Mouse (Mus musculus) brown adipose tissue, adult 24 weeks (tissue): Measurements from ENCODE around the gene Stk11. TPM values are rescaled to one million over a fixed set of nuclear protein-coding genes. Genes with fewer than 3 reads are reported as not detected.
A peak's percentile ranks its signal among the peaks of the same experiment; 100 is the strongest.

Experiments
- H3K27ac ChIP-seq: fragments of 200-500 bp; replicated peaks from 2 replicates; pipeline ENCODE4 v1.5.1; 2012; ENCODE audit warnings: low read depth, mild to moderate bottlenecking, low read length
- H3K4me1 ChIP-seq: fragments of 200-500 bp; 2 replicates; pipeline ENCODE4 v1.6.1; 2012; ENCODE audit warnings: low read length, mixed read lengths; ENCODE audit not compliant: control insufficient read depth, insufficient read depth, insufficient read length
- H3K4me3 ChIP-seq: fragments of 200-500 bp; 2 replicates; pipeline ENCODE4 v1.5.1; 2012; ENCODE audit warnings: low read depth, mild to moderate bottlenecking, low read length, moderate library complexity; ENCODE audit not compliant: insufficient read depth
- polyA plus RNA-seq: library from polyadenylated mRNA; stranded (reverse); fragments of >200 nt; gene quantifications from 2 replicates; pipeline ENCODE4 v1.2.4, GENCODE M21; 2012; ENCODE audit not compliant: missing spikeins, insufficient read depth, insufficient read length

Stk11 gene
- polyA plus RNA-seq, 1 experiment: 121 TPM

DNA sequence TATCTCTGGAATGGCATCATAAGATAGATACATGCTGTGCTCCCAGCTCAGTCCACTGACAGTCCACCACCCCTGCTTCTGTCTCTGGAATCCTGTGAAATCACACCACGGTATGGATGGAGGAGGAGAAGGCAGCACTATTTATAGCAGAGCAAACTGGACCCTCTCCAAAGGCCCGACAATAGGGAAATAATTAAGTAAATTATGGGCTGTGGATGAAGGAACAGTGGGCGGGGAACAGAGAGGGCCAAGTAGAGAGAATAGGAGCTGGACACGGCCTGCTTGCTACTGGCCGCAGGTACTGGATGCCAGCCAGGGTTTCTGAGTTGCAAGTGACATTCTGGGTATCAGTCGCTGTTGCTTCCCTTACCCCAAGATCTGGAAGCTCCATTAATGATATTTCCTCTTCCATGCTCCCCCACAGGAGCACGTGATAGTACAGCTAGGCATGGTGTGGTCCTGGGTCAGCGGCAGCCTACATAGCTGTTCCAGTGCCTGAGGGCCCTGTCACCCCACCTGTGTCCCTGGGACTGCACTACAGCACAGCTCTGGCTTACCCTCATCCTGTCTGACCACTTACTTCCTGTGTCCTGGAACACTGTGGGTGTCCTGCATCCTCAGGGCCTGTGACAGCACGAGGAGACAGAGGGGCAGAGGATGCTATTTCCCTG lies 30.7 kb upstream of the Stk11 start:
- H3K4me3 ChIP-seq: no peak overlapping the region
- H3K27ac ChIP-seq: peak overlapping the region; percentile 15; the same call in 1 of the 2 replicates
- peaks cover 32% of the 10 kb centered on the region for H3K4me1 ChIP-seq

DNA sequence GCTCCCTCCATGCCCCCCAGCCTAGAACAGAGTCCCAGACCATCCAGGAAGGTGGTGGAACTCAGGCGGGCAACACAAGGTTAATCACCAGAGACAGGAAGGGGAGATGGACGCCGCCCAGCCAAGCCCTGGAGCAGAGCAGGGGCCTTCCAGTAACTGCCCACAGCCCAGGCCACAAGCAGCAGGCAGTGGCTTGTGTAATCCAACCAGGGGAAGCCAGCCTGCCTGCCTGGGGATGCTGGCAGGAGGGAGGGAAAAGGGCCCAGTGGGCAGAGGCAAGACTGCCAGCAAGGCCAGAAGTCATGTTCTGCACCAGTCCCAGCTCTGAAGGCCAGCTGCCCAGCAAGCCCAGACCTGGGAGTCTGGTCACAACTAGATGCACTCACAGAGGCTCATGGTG lies 28.8 kb upstream of the Stk11 start:
- no peak overlapping the region for H3K4me3 ChIP-seq
- peak overlapping the region; percentile 40 for H3K27ac ChIP-seq
- peaks cover 33% of the 10 kb centered on the region for H3K4me1 ChIP-seq

DNA sequence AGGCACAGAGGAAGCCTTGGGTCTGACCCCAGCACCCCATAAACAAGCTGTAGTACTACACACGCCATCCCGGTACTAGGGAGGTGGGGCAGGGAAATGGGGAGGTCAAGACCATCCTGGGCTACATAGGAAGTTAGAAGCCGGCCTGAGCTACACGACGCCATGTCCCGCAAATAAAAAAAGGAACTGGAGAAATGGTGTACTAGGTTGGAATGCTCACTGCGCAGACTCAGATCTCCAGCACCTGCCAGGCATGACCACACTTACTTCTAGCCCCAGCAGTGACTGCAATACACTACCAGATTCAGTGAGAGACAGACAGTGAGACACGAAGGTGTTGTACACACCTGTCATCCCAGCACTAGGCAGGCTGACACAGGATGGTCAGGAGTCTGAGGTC lies 28.1 kb upstream of the Stk11 start:
- Histone ChIP-seq H3K4me3 (no peak overlapping the region), H3K27ac (peak overlapping the region; percentile 24; the same call in 1 of the 2 replicates), H3K4me1 (peaks cover 37% of the 10 kb centered on the region)

DNA sequence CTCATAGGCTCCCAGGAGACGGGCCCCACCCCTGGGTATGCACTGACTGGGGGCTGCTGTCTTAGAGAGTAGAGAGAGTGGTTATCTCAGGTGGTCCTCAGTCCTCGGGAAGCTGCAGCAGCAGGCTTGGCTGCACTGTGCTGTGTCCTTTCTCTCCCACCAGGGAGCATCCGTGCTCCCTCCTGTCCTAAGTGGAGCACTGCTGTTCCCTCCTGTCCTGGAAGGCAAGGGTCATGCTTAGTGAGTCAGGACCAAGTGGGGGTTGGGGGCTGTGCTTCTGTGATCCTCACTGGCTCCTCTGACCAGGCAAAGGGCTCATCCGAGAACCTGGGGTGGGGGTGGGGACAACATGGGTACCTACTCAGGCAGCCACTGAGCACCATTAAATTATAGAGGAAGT lies 26.5 kb upstream of the Stk11 start:
- Histone ChIP-seq H3K4me3 (no peak overlapping the region), H3K4me1 (peaks cover 50% of the 10 kb centered on the region), H3K27ac (no peak overlapping the region)

DNA sequence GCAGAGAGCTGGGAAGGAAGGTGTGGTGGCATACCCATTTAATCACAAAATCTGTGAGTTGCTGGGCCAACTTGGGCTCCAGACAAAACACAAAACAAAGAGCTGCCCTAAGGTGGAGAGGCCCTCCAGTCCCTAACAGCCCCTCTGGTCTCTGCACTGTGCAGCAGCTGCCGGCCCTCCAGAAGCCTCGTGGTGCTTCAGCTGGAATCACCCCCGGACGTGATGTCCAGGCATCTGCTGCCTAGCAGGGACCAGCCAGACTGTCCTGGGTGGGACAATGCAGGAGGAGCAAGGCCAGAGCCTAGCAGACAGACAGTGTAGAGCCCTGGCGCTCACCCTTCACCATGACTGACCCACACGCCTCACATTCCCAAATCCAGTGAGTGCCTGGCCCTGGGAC lies 24.1 kb upstream of the Stk11 start:
- Histone ChIP-seq H3K4me1 (peaks cover 52% of the 10 kb centered on the region), H3K27ac (peak overlapping the region; percentile 25; the same call in 1 of the 2 replicates), H3K4me3 (no peak overlapping the region)

DNA sequence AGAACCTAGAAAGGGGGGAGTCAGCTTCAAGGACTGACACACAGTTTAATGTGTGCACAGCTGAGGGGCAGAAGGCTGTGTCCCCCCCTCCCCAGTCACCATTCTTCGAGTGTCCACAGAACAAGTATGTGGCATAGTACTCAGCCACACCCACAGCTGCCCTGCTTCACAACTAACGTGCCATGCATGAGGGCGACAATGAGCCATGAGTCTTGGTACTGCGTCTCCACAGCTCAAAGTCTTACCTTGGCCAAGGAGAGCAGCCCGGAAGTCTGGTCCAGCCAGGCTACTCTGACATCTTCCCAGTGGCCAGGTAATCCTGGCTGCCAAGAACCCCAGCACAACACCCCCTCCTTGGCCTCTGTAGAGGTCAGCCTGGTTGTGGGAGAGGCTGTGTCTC lies 22.9 kb upstream of the Stk11 start:
- Histone ChIP-seq H3K4me3 (no peak overlapping the region), H3K27ac (peak overlapping the region; percentile 76), H3K4me1 (peaks cover 51% of the 10 kb centered on the region)

DNA sequence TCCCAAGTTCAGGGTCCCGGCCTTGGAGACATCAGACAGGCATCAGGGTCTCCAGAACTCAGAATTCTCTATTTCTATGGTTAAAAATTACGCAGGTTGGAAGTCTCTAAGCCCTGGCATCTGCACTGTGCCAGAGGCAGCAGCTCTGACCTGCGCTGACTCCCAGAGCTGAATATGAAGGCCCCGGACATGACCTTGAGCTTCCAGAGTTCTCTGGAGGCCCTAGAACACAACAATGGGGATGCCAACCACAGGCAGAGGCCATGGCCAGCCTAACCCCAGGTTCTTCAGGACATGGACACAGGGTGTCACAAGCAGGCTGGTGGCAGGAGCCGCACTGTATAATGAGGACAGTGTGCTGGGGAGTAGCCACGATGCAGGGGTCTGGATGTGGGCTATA lies 21.5 kb upstream of the Stk11 start:
- peaks cover 57% of the 10 kb centered on the region for H3K4me1 ChIP-seq

DNA sequence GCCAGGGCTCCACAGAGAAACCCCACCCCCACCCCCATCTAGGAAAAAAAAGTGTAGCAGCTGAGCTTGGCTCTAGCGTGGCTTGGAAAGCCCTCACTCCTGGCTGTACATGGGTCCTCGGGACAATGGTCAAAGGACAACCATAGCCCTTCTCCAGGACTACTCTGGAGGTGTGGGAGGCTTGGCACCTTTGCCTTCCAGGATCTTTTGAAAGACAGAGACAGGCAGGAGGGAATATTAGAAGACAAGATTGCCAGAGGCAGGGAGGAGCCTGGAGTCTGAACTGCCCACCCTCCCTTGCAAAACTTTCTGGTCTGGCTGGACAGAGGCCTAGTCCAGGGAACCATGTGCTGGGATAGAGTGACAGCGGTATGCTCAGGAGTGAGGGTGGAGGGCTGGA lies 20.9 kb upstream of the Stk11 start:
- Histone ChIP-seq H3K4me1 (peaks cover 61% of the 10 kb centered on the region), H3K27ac (peak overlapping the region; percentile 72), H3K4me3 (no peak overlapping the region)

More for the DNA sequence above, 21.5 kb upstream of the Stk11 start:
- H3K4me3 ChIP-seq: 0 out of 2 replicates have a peak overlapping the region, but pooled peaks have one; percentile 4
- peak overlapping the region; percentile 76 for H3K27ac ChIP-seq

DNA sequence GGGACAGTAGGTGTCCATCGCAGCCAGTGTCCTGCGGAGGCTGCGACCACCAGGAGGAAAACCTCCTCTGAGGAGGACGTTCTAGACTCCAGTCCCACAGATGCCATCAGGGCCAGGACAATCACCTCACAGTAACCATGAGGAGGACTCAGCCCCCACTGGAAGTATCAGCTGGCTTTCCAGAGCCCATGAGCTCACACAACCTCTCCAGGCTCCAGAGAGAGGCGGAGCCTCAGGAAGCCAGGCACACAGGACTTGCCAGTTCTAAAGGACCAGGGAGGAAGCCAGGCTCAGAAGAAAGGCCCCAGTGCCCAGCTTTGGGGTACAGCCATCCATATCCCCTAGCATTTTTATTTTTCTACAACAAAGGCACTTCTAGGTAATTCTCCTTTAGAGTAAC lies 20.1 kb upstream of the Stk11 start:
- peak overlapping the region; percentile 72 for H3K27ac ChIP-seq
- peaks cover 70% of the 10 kb centered on the region for H3K4me1 ChIP-seq
- H3K4me3 ChIP-seq: no peak overlapping the region

DNA sequence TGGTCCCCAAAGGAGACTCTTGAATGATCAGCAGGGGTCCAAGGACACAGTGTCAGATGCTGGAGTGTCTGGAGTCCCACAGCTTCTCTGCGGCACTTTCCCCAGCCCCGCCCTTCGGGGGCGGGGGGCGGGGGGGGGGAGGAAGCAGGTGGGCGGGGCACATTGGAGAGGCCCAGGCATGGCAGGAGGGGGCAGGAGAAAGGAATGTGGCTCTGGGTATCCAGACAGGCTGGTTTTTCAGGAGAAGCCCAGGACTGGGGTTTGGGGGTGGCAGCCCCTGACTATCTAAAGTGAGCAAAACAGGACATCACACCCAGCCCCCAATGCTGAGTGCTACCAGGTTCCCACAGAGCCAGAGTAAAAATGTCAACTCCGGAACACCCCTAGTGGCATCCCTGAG lies 18.3 kb upstream of the Stk11 start:
- Histone ChIP-seq H3K4me3 (no peak overlapping the region), H3K4me1 (peaks cover 76% of the 10 kb centered on the region), H3K27ac (peak overlapping the region; percentile 3; the same call in 1 of the 2 replicates)

DNA sequence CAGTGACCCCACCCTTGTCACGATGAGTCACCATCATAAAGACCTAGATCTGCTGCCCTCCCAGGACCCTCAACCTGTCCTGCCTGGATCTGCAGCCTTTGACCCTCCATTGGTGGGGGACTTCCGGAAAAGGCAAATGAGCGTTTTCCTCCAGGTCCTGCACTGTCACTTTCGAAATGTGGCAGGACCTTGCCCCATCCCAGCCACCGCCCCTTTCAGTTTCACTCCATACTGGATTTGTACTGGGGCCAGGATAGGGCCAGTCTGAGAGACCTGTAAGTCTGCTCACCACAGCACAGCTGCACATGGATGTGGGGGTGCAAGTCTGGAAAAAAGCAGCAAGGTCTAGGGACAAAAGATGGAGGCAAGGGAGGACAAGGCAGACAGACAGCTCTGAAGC lies 17.0 kb upstream of the Stk11 start:
- Histone ChIP-seq H3K4me3 (peak overlapping the region; percentile 9; the same call in 1 of the 2 replicates), H3K27ac (peak overlapping the region; percentile 98), H3K4me1 (peaks cover 69% of the 10 kb centered on the region)

DNA sequence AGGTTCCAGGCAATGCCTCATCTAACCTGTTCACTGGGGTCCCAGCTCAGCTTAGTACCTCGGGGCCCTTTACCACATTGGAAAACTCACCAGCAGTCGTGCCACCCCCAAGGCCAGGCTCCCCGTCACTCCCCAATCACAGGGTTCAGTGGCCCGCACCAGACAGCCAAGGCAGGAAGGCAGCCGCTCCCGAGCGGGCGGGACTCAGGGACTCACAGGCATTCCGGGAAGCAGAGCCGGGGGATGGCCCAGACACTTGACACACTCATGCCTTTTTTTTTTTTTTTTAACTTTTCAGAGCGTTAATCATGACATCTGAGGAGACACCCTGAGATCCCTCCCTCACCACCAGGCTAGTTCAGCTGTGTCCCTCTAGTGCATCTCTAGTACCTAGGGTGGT lies 14.6 kb upstream of the Stk11 start:
- Histone ChIP-seq H3K4me1 (peaks cover 61% of the 10 kb centered on the region), H3K27ac (peak overlapping the region; percentile 98), H3K4me3 (peak overlapping the region; percentile 100)

DNA sequence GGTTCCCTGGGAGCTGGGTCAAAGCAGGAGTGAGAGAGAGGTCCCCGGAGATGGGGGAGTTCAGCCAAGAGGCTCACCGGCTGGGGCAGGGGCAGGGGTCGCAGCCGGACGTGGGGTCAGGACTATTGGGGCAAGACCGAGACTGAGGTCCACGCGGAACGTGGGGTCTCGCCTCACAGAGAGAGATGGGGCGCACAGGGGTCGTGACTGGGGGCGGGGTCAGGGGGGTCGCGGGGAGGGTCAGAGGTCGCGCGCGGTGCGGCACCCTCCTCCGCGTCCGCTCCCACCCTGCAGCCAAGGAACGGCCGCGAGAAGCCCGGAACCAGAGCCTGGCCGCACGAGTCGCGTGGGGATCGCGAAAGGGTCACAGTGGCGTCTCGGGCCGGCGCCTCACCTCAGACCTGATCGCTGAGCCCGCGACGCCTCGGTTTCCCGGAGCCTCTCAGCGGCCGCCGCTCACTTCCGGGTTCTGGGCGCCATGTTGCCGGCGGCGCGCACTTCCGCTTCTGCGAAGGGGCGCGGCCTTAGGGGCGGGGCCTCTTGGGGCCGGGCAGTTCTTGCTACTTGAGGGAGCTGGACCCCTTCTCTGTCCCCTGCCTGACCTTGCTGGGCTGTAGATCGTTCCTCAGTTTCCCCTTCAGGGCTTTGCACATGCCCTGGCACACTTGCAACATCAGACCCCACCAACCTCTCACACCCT lies 13.2 kb upstream of the Stk11 start:
- peaks cover 49% of the 10 kb centered on the region for H3K4me1 ChIP-seq
- peak overlapping the region; percentile 100 for H3K4me3 ChIP-seq
- peak overlapping the region; percentile 98 for H3K27ac ChIP-seq

DNA sequence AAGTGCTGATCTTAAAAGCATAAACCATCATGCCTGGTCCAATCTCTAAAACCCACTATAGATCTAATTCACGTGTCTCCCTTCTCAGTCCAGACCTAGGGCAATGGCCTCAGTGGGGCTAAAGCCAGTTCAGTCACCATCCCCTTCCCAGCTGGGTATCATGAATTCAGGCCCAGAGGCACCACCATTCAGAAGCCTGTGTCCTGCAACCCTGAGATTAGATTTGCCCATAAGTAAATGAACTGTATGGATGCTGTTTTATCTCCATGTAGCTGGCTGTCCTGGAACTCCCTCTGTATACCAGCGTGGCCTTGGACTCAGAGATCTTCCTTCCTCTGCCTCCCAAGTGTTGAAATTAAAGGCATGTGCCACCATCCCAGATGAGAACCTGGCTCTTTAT lies 12.6 kb upstream of the Stk11 start:
- no peak overlapping the region for H3K4me3 ChIP-seq
- H3K4me1 ChIP-seq: peaks cover 44% of the 10 kb centered on the region
- H3K27ac ChIP-seq: peak overlapping the region; percentile 91

DNA sequence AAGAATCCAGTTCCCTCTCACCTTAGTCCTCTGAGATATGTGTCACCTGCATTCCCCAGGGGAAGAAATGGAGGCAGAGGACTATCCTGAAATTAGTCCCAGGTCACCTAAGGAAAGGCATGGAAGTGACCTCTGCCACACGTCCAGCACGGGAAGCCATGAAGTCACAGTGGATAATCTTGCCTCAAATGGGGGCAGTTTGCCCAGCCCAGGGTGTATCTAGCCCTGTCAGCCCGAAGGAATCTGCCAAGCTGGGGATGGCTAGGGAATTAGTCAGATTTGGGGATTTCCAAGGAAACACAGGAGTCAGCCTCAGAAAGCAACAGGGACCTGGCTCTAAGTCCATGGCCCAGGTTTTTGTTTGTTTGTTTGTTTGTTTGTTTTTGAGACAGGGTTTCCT lies 11.4 kb upstream of the Stk11 start:
- Histone ChIP-seq H3K4me3 (no peak overlapping the region), H3K4me1 (peaks cover 35% of the 10 kb centered on the region), H3K27ac (peak overlapping the region; percentile 78)

DNA sequence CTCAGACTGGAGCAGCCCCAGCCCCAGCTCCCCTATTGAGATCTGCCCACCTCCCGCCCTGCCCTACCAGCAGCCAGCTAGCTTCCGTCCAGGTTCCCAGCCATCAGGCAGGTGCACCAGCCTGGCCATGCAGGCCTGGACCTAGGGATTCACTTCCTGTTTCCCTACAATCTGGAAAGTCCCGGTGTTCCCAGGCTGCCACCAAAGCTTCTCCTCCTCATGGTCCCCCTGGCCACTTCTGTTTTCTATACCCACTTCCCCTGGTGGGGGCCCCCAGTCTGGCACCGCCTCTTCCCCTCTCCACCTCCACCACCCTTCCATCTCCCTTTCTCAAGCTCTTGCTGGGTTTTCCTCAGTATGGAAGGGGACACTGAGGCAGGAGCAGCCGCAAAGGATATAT lies 10.1 kb upstream of the Stk11 start, which contains the start of gene Sbno2:
Gene Sbno2, minus strand, starts transcription at position 112 of the 400 bp plus-strand sequence.
- Histone ChIP-seq H3K4me1 (peaks cover 22% of the 10 kb centered on the region), H3K27ac (peak within 1 kb of the TSS; percentile 30), H3K4me3 (no peak within 1 kb of the TSS)
